Mouse (Mus musculus): ENCODE measurements at regions not wholly inside any gene's neighbourhood (a gene's known extent, or its start where the extent isn't known, plus 50 kb on each side); places are given as distances from the start of the nearest gene placed in this dataset.

DNA sequence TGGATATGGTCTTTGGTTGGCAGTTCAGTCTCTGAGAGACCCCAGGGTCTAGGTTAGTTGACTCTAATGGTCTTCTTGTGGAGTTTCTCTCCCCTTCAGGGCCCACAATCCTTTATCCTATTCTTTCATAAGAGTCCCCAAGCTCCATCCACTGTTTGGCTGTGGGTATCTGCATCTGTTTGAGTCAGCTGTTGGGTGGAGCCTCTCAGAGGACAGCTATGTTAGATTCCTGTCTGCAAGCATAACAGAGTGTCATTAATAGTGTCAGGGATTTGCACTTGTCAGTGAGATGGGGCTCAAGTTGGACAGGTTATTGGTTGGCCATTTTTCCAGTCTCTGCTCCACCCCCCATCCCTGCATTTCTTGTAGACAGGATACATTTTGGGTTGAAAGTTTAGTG lies 306.9 kb upstream of the Eif4g2 start:
- ATAC-seq (ENCODE audit: low read depth): no peak
- Histone ChIP-seq H3K4me2 (ENCODE audit: low read depth, low read length) (no peak overlapping the region), H3K27me3 (replicated peaks; ENCODE audit: control insufficient read depth, insufficient read depth, low read length) (no peaks in the 10 kb centered on the region), H3K9ac (ENCODE audit: low read depth, low read length) (no peak overlapping the region), H3K27ac (replicated peaks; ENCODE audit: low read depth, low read length) (no peak overlapping the region), H3K4me1 (ENCODE audit: control insufficient read depth, insufficient read depth, low read length) (no peaks in the 10 kb centered on the region), H3K9me3 (ENCODE audit: control insufficient read depth, low read length) (no peaks in the 10 kb centered on the region), H3K4me3 (ENCODE audit: low read depth, low read length) (no peak overlapping the region), H3K36me3 (ENCODE audit: control insufficient read depth, insufficient read depth, low read length) (no peaks in the 10 kb centered on the region)
- no peak for DNase-seq (ENCODE audit: low spot score)

DNA sequence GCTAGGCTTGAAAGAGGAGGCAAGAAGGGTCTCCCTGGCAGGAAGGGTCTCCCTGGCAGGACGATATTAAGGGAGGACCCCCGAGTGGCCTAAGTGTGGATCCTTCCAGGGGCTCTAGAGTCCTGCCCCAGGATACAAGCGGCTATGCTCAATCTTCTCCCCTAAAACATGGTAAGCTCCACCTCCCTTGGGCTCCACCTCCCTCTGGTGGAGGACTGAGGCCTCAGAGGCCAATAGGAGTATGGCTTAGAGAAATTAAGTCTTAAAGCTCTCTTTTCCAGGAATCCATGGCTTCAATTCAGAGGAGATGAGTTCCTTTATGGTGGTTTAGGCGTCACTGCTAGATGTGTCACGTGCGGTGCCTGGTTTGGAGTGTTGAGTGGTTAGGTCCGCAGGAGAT lies 291.7 kb upstream of the Eif4g2 start:
- no peak overlapping the region for H3K4me3 ChIP-seq (ENCODE audit: low read depth, low read length)
- H3K27me3 ChIP-seq (replicated peaks; ENCODE audit: control insufficient read depth, insufficient read depth, low read length): no peaks in the 10 kb centered on the region
- H3K4me2 ChIP-seq (ENCODE audit: low read depth, low read length): no peak overlapping the region
- H3K9me3 ChIP-seq (ENCODE audit: control insufficient read depth, low read length): no peaks in the 10 kb centered on the region
- H3K36me3 ChIP-seq (ENCODE audit: control insufficient read depth, insufficient read depth, low read length): no peaks in the 10 kb centered on the region
- whole genome bisulfite sequencing: 84% methylated on average over 7 of the region's 7 CpGs
- 0 out of 2 replicates have a peak, but pooled peaks cover 4% of the 10 kb centered on the region for H3K4me1 ChIP-seq (ENCODE audit: control insufficient read depth, insufficient read depth, low read length)
- H3K27ac ChIP-seq (replicated peaks; ENCODE audit: low read depth, low read length): no peak overlapping the region
- no peak for ATAC-seq (ENCODE audit: low read depth)
- DNase-seq (ENCODE audit: low spot score): no peak
- H3K9ac ChIP-seq (ENCODE audit: low read depth, low read length): no peak overlapping the region

DNA sequence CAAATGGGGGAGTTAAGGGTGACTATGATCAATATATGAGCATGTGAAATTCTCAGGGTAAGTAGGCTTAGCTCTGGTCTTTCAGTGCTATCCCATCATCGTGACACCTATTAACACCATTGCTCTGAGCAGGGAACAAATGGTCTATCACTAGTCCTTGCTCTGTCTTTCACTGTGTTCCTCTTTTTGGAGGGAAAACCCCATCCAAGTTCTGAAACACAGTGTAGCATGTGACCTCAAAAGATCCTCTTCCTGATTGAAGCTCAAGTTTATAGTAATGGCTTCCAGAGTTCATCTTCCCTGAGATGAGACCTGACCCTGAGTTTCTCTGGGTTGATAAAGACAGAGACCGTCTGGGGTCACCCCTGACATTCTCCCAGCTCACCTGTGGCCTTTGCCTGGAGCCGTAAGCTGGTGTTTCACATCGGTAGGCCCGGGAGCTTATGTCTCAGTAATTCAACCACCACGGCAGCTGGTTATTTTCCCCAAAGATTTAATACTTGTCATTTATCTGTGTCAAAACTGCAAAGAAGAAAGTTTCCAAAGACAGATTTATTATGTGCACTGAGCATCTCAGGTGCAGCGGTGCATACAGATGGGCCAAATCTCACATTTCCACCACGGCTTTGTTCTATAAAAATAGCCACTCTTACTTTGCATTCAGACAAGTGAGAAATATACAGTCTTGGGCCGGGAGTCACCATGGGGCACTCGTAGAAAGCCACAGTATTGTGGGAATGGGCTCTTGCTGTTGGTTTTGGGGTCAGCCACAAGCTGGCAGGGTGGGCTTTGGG lies 290.7 kb upstream of the Eif4g2 start:
- WGBS: 69% methylated on average over 10 of the region's 10 CpGs
- Histone ChIP-seq H3K27ac (replicated peaks; ENCODE audit: low read depth, low read length) (no peak overlapping the region), H3K4me3 (ENCODE audit: low read depth, low read length) (no peak overlapping the region), H3K4me2 (ENCODE audit: low read depth, low read length) (no peak overlapping the region), H3K9me3 (ENCODE audit: control insufficient read depth, low read length) (no peaks in the 10 kb centered on the region), H3K36me3 (ENCODE audit: control insufficient read depth, insufficient read depth, low read length) (no peaks in the 10 kb centered on the region), H3K27me3 (replicated peaks; ENCODE audit: control insufficient read depth, insufficient read depth, low read length) (no peaks in the 10 kb centered on the region), H3K4me1 (ENCODE audit: control insufficient read depth, insufficient read depth, low read length) (peaks cover 6% of the 10 kb centered on the region), H3K9ac (ENCODE audit: low read depth, low read length) (no peak overlapping the region)
- ATAC-seq (ENCODE audit: low read depth): no peak
- no peak for DNase-seq (ENCODE audit: low spot score)

DNA sequence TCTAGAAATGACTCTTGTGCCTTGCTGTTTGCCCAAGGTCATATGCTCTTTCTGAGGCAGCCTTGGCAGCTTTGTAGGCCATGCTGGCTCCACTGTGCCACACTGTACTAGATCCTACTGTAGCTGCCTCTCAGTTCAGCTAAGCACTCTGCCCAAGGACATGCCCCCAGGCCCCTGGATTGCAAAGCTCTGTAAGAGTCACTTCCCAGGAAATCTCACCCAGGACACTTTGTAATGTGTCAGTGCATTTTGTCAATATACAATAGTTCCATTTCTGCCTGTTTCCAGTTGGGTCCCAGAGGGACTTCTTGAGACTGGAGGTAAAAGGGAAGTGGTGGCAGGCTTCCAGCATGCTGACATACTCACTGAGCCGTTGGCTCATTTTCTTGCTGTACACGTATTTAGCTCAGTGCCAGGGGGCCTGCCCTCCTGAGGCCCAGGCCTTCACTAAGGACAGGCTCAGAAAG lies 287.6 kb upstream of the Eif4g2 start:
- ATAC-seq (ENCODE audit: low read depth) (0 out of 2 replicates have a peak, but pooled peaks have one; percentile 41), DNase-seq (ENCODE audit: low spot score) (peak; percentile 82)
- H3K4me2 ChIP-seq (ENCODE audit: low read depth, low read length): no peak overlapping the region
- 19% methylated on average over 2 of the region's 2 CpGs for WGBS
- H3K9me3 ChIP-seq (ENCODE audit: control insufficient read depth, low read length): no peaks in the 10 kb centered on the region
- no peak overlapping the region for H3K4me3 ChIP-seq (ENCODE audit: low read depth, low read length)
- no peak overlapping the region for H3K27ac ChIP-seq (replicated peaks; ENCODE audit: low read depth, low read length)
- peaks cover 12% of the 10 kb centered on the region for H3K4me1 ChIP-seq (ENCODE audit: control insufficient read depth, insufficient read depth, low read length)
- H3K9ac ChIP-seq (ENCODE audit: low read depth, low read length): no peak overlapping the region
- H3K36me3 ChIP-seq (ENCODE audit: control insufficient read depth, insufficient read depth, low read length): no peaks in the 10 kb centered on the region
- H3K27me3 ChIP-seq (replicated peaks; ENCODE audit: control insufficient read depth, insufficient read depth, low read length): no peaks in the 10 kb centered on the region

DNA sequence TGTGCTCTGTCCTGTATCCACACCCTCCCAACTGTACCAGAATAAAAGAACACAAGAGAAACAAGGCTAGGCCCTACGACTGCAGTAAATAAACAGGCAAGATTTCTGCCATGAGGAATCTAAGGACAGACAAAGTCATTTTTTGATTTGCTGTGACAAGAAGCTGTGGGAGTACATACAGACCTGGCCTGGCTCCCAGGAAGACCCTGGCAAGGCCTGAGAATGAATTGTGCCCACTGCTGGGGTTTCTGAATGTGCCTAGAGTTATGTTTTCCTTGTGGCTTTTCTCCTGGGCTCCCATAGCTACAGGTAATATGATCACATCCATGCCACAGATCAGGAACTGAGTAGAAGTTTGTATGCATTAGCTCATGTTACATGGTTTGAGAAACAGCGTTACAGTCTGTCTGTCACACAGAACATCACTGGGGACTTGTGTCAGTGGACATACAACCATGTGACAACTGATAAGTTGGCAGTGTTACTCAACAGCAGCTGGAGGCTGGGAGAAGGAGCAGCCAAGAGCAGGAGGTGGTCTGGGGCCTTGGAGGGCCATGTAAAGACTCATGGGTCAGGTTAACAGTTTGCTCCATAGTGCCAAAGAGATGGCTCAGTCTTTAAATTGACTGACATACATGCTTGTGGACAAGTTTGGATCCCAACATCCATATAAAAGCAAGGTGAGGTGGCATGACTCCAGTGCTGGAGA lies 285.6 kb upstream of the Eif4g2 start:
- Histone ChIP-seq H3K27ac (replicated peaks; ENCODE audit: low read depth, low read length) (no peak overlapping the region), H3K36me3 (ENCODE audit: control insufficient read depth, insufficient read depth, low read length) (no peaks in the 10 kb centered on the region), H3K9ac (ENCODE audit: low read depth, low read length) (no peak overlapping the region), H3K4me2 (ENCODE audit: low read depth, low read length) (no peak overlapping the region), H3K4me3 (ENCODE audit: low read depth, low read length) (no peak overlapping the region), H3K9me3 (ENCODE audit: control insufficient read depth, low read length) (no peaks in the 10 kb centered on the region), H3K4me1 (ENCODE audit: control insufficient read depth, insufficient read depth, low read length) (peaks cover 12% of the 10 kb centered on the region), H3K27me3 (replicated peaks; ENCODE audit: control insufficient read depth, insufficient read depth, low read length) (no peaks in the 10 kb centered on the region)
- whole genome bisulfite sequencing: 45% methylated on average over 2 of the region's 2 CpGs
- ATAC-seq (ENCODE audit: low read depth) (peak; percentile 44; the same call in 1 of the 2 replicates), DNase-seq (ENCODE audit: low spot score) (peak; percentile 30)

DNA sequence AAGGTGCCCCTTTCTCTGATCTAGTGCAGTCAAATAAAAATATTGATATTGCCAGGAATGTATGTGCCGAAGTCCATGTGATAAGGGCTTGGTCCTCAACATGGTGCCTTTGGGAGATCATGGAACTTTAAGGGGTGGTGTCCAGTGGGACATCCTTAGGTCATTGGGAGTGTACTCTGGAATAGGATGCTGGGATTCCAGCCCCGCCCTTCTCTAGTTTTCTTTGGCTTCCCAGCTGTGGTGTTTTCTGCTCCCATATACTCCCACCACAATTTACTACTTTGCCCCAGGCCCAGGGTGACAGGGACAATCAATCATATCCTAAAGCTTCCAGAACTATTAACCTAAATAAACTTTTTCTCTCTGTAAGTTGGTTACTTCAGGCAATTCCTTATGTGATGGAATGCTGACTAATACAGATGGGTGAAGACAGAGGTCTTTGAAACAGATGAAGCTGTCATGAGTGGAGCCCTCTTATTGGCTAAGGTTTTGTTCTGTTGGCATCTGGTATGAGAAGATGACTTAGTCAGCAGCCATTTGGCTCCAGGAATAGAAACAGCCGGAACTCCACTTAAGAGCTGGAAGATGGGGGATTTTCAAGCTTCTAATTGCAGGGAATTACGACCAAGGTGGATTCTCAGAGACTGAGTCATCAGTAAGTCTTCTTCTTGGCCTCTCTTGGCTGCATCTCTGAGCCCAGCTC lies 284.3 kb upstream of the Eif4g2 start:
- Histone ChIP-seq H3K9me3 (ENCODE audit: control insufficient read depth, low read length) (no peaks in the 10 kb centered on the region), H3K4me1 (ENCODE audit: control insufficient read depth, insufficient read depth, low read length) (peaks cover 12% of the 10 kb centered on the region), H3K36me3 (ENCODE audit: control insufficient read depth, insufficient read depth, low read length) (no peaks in the 10 kb centered on the region), H3K4me2 (ENCODE audit: low read depth, low read length) (no peak overlapping the region), H3K9ac (ENCODE audit: low read depth, low read length) (no peak overlapping the region), H3K27ac (replicated peaks; ENCODE audit: low read depth, low read length) (no peak overlapping the region), H3K27me3 (replicated peaks; ENCODE audit: control insufficient read depth, insufficient read depth, low read length) (no peaks in the 10 kb centered on the region), H3K4me3 (ENCODE audit: low read depth, low read length) (no peak overlapping the region)
- ATAC-seq (ENCODE audit: low read depth) (no peak), DNase-seq (ENCODE audit: low spot score) (peak; percentile 19)
- 76% methylated on average over 4 of the region's 4 CpGs for WGBS

DNA sequence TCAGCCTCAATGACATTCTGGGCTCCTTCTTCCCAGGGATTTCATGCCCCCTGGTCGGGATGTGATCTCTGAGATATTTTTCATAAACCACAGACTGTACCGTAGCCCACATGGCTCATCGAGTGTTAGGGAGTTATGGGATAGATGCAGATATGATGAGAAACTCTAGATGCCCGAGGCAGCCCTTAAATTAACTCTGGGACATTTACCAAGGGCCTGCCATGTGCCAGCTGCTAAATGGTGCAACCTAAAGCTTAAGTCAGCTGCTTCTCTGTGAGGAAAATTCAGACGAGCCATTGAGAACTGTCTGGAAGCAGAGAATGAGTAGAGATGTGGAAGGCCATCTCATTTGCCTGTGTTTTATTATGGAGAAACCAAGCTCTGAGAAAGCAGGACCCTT lies 282.6 kb upstream of the Eif4g2 start:
- ATAC-seq (ENCODE audit: low read depth) (peak; percentile 33; the same call in 1 of the 2 replicates), DNase-seq (ENCODE audit: low spot score) (peak; percentile 74)
- no peaks in the 10 kb centered on the region for H3K9me3 ChIP-seq (ENCODE audit: control insufficient read depth, low read length)
- H3K4me1 ChIP-seq (ENCODE audit: control insufficient read depth, insufficient read depth, low read length): peaks cover 8% of the 10 kb centered on the region
- no peak overlapping the region for H3K4me2 ChIP-seq (ENCODE audit: low read depth, low read length)
- H3K27ac ChIP-seq (replicated peaks; ENCODE audit: low read depth, low read length): no peak overlapping the region
- H3K36me3 ChIP-seq (ENCODE audit: control insufficient read depth, insufficient read depth, low read length): no peaks in the 10 kb centered on the region
- no peaks in the 10 kb centered on the region for H3K27me3 ChIP-seq (replicated peaks; ENCODE audit: control insufficient read depth, insufficient read depth, low read length)
- 57% methylated on average over 5 of the region's 5 CpGs for WGBS
- no peak overlapping the region for H3K9ac ChIP-seq (ENCODE audit: low read depth, low read length)
- no peak overlapping the region for H3K4me3 ChIP-seq (ENCODE audit: low read depth, low read length)

DNA sequence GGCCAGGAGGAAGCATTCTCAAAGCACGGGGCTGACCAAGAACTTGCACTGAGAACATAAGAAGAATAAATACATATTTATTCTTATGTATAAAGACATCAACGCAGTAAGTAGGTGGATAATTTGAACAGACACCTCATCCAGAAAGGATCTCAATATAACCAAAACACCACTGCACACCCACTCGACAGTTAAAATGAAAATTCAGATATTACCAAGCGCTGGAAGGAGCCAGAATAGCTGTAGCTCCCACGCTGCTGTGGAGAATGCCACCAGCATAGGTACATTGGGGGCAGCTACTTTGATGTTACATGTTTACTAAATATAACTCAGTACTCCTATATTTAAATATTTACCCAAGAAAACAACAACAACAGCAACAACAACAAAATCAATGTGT lies 280.4 kb upstream of the Eif4g2 start:
- no peaks in the 10 kb centered on the region for H3K27me3 ChIP-seq (replicated peaks; ENCODE audit: control insufficient read depth, insufficient read depth, low read length)
- H3K4me1 ChIP-seq (ENCODE audit: control insufficient read depth, insufficient read depth, low read length): peaks cover 3% of the 10 kb centered on the region
- ATAC-seq (ENCODE audit: low read depth): no peak
- H3K9ac ChIP-seq (ENCODE audit: low read depth, low read length): no peak overlapping the region
- H3K27ac ChIP-seq (replicated peaks; ENCODE audit: low read depth, low read length): no peak overlapping the region
- no peaks in the 10 kb centered on the region for H3K36me3 ChIP-seq (ENCODE audit: control insufficient read depth, insufficient read depth, low read length)
- no peak overlapping the region for H3K4me2 ChIP-seq (ENCODE audit: low read depth, low read length)
- H3K9me3 ChIP-seq (ENCODE audit: control insufficient read depth, low read length): no peaks in the 10 kb centered on the region
- WGBS: 82% methylated on average over 5 of the region's 5 CpGs
- no peak for DNase-seq (ENCODE audit: low spot score)
- H3K4me3 ChIP-seq (ENCODE audit: low read depth, low read length): no peak overlapping the region

Data from embryonic facial prominence, embryonic 14.5 days (tissue).